Mouse (Mus musculus) left cerebral cortex, postnatal 14 days (tissue): ENCODE measurements around the gene Vmn1r8. TPM values are rescaled to one million over a fixed set of nuclear protein-coding genes. Genes with fewer than 3 reads are reported as not detected.
"Not testable (repeated sequence)": the region's sequence is repeated elsewhere in the genome, so short reads cannot be mapped to it uniquely, and the experiment has no call there.

ENCODE experiments used
- DNase-seq, 2 experiments: peaks; one replicate each; pipeline ENCODE4 v3.0.0; 2021 to 2022; ENCODE audit warnings: low spot score in 2 of 2, mixed read lengths in 1 of 2
- intact Hi-C: fragments of 180-260 bp; cut with DNase I; formaldehyde crosslinking; loops from one replicate; pipeline ENCODE4 v1.15.1; 2025
- long read RNA-seq, 2 experiments: library from polyadenylated mRNA; stranded (forward); transcript quantifications; one replicate each; pipeline ENCODE4 v2.0.0; 2021
- total RNA-seq, 2 experiments: library from RNA; stranded (reverse); gene quantifications; 2 replicates each; pipeline ENCODE4 v1.2.3; 2021

The Vmn1r8 gene
- not detected for total RNA-seq
- long read RNA-seq, experiment 1 = 0 reads
- long read RNA-seq, experiment 2 = 0 reads

DNA sequence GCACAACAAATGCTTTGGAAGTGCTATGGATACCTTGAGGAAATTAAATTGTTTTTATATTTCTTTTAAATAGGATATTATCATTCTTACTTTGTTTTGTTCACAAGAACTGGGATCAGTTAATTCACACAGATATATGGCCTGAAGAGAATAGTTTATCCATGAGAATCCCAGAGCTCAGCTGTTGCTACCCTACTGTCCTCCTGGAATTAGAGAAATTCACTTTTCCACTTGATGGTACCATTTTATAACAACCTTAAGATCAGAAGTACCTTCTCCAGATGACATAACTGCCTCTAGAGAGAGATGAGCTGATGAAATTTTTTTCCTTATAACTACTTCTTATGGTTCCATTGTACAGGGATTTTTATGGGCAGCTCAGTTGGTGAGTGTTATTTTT lies at the start of gene Vmn1r8:
TSS of gene Vmn1r8 (plus strand) at position 301 of the 400 bp plus-strand sequence.
- DNase-seq = no peak
- intact Hi-C loops = no loop called here

DNA sequence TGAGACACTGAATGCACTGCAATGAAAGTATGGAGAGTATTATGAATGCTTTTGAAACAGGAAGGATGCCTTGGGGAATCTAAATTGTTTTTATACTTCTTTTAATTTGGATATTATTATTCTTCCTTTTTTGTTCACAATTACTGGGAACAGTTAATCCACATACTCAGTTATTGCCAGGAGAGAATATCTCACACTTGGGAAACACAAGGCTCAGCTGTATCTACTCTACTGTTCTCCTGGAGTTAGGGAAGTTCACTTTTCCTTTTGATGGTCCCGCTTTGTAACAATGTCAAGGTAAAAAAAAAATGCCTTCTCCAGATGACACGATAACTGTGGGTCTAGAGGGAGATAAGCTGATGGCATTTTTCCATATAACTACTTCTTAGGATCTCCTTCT lies 35.1 kb upstream of the Vmn1r8 start, which contains the start of gene Vmn1r6:
TSS of gene Vmn1r6 (plus strand) at position 301 of the 400 bp plus-strand sequence.
- DNase-seq = no peak
- intact Hi-C loops = no loop called here

DNA sequence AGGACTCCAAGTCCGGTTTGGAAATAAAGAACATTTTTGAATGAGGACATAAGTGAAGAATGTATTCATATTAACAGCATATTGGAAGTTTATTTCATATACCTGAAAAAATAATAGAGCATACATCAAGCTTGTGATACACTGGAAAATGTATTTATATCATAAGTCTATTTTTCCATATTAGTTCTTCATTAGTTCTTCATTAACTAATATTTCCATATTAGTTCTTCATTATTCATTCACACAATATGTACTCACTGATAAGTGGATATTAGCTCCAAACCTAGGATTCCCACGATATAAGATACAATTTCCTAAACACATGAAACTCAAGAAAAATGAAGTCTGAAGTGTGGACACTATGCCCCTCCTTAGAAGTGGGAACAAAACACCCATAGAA lies 6.9 kb upstream of the Vmn1r8 start, which contains the start of gene Vmn1r7:
TSS of gene Vmn1r7 (minus strand) at position 101 of the 400 bp plus-strand sequence.
- intact Hi-C loops, DNase-seq: not testable (repeated sequence)

DNA sequence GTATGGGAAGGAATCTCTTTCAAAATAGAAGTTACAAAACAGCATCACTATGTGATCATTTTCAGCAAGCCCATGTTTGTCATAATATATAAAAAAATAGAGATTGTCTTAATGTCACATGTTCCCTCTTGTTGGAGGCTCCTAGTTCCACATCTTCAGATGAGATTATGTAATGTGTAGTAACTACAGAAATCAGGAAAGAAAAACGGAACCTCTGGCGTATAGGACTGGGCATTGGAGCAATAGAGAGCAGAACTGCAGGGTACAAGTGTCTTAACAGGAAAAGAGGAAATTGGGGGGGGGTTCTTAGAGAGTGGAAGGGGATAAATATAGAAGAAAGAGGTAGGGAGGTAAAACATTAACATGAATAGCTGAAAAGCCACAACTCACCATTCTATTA lies 2.6 kb downstream of the Vmn1r8 start:
- DNase-seq = no peak
- intact Hi-C loops = no loop called here

DNA sequence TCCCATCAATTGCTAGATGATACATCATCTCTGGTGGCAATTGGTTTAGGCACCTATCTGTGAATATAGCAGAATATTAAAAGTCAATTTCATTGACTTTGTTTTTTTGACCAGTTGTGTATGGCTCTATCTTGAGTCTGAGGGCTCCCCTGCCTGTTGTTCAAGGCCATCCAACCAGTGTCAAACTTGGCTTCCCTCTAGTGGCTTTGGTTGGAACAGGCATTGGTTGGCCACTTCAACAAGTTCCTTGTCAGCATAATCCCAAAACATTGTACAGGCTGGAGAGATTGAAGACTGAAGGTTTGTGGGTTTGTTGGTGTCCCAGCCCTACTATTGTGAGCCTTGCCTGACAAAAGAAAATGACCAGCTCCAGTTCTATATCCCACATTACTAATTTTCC lies 31.6 kb downstream of the Vmn1r8 start:
- no peak for DNase-seq
- intact Hi-C loops = no loop called here

DNA sequence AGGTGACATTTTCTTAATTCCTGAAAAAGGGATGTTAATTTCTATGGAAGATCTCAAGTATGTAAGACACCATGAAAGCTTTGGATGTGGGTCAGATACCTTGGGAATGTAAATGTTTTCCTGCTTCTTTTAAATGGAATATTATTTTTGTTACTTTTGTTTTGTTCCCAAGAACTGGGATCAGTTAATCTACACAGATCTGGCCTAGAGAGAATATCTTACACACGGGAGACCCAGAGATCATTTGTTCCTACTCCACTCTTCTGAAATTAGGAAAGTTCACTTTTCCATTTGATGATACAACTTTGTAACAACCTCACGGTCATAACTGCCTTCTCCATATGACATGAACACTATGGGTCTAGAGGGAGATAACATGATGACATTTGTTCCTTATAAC lies 34.4 kb downstream of the Vmn1r8 start, which contains the start of gene Vmn1r9:
TSS of gene Vmn1r9 (plus strand) at position 301 of the 400 bp plus-strand sequence.
- no peak for DNase-seq
- intact Hi-C loops = no loop called here

Other genes starting within 250 kb of the Vmn1r8 start
- gene Kbtbd2, start 234.5 kb upstream of the Vmn1r8 start, total RNA-seq = 10 to 100 TPM; 47.1 to 51.3 TPM
- gene Fkbp9, start 200.2 kb upstream of the Vmn1r8 start, total RNA-seq = 10 to 100 TPM; 26.7 to 27.5 TPM
- 10 to 100 TPM; 48.4 to 52.0 TPM for gene Nt5c3, start 108.4 kb upstream of the Vmn1r8 start, total RNA-seq
- under 1 TPM in 1 of 2 experiments, not detected in 1; 0.27 TPM for gene Vmn1r4, start 108.3 kb upstream of the Vmn1r8 start, total RNA-seq
- gene Vmn1r5, start 62.0 kb upstream of the Vmn1r8 start, total RNA-seq = not detected
- not detected for gene Vmn1r6, start 35.0 kb upstream of the Vmn1r8 start, total RNA-seq
- gene Vmn1r7, start 7.0 kb upstream of the Vmn1r8 start, total RNA-seq = not detected
- gene Vmn1r9, start 34.5 kb downstream of the Vmn1r8 start, total RNA-seq = not detected
- gene Vmn1r10, start 77.2 kb downstream of the Vmn1r8 start, total RNA-seq = not detected
- gene Vmn1r11, start 101.2 kb downstream of the Vmn1r8 start, total RNA-seq = not detected
- gene Vmn1r12, start 124.6 kb downstream of the Vmn1r8 start, total RNA-seq = not detected
- gene Vmn1r13, start 171.0 kb downstream of the Vmn1r8 start, total RNA-seq = not detected
- gene Vmn1r14, start 199.4 kb downstream of the Vmn1r8 start, total RNA-seq = not detected
- gene Vmn1r15, start 225.7 kb downstream of the Vmn1r8 start, total RNA-seq = not detected